Mouse (Mus musculus): ENCODE measurements around the gene Adgrv1.
"Not testable (repeated sequence)": the region's sequence is repeated elsewhere in the genome, so short reads cannot be mapped to it uniquely, and the experiment has no call there.

Gene Adgrv1

DNA sequence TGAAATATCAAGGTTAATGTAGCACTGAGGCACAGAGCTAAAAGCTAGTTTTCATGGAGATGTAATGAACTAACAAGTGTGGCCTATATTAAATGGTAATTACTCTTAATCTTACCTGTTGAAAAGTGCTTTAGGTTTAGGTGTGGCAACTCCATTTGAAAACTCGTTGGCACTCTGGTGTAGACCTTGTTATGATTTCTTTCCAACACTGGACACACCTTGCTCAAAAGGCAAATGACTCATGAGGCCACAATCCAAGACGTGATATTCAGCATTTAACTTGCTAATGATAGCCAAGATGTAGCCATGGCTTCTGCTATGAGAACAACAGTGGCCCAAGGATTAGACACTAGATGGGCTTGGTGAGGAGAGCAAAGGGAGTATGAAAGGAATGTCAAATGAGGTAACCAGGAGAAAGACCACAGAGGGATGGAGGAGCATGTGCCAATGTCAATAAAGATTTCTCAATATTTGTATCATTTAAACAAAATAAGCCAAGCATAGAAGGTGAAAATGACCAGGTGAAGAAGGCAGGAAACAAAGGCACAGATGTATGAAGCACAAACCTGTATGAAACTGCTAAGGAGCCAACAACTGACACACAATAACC lies 289.9 kb downstream of the Adgrv1 start:
- no peak for DNase-seq (ENCODE audit: low read depth, low spot score)

DNA sequence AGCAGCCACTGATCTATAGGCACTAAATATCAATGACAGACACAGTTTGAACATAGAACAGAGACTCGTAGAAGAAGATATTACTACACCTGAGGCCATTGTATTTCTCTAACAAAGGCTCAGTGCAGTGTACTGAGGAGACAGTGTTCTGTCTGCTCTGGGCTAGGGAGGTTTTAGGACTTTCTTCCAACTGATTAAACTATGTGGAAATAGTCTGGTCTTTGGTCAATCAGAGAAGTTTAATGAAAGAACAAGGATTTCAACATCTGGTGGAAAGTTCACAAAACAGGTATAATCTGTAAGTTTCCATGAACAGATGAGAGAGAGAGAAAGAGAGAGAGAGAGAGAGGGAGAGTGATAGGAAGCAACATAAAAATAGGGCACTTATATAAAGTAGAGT lies 297.7 kb downstream of the Adgrv1 start:
- no peak for DNase-seq (ENCODE audit: low read depth, low spot score)

DNA sequence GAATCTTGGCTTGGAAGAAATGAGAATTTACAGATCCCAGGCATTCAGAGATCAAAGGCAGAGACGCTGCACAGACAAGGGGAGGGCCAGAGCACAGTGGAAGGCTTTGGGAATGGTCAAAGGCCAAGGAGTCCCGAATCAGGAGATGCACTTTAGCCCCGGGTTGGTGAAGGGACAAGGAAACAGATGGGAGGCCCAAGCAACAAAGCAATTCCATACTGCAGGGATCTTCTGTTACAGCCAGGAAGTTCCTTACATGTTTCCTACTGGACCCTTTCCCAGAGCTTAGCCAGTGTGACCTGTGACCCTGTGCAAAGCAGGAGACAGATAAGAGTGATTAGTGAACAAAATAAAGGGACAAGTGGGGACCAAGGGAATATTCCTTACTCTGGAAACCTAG lies 300.9 kb downstream of the Adgrv1 start:
- DNase-seq (ENCODE audit: low read depth, low spot score) = no peak

DNA sequence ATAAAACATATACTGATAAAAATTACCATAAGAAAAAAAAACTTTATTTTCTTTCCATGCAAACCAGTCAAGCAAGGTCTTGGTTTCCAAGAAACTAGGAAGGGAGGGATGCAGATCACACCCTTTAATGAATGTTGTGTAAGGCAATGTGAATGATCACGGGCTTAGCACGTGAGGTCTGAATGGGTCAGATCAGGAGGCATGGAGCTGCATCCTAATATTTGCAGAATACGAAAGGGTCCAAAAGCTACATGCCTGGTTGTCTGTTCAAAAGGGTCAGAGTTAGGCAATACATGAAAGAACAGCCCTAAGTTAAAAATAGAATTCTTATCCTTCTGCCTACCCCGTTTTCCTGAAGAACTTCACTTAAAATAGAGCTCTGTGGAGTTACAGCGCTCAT lies 303.2 kb downstream of the Adgrv1 start:
- no peak for DNase-seq (ENCODE audit: low read depth, low spot score)

DNA sequence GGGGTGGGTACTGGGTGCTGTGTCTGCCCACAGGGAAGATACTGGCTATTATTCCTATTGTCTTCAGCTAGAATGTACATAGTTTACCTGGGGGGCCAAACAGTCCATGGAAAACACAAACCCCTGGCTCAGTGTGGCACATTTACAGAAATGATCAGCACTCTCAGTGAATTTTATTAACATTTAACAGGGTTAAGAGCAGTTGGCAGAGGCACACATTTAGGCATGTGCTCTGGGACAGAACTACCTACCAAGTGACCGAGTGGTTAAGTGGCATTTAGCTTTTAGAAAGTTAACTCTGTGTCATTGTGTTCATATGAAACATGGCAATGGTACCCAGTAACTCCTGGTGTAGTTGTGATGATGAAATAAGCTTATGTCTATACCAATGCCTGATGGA lies 304.8 kb downstream of the Adgrv1 start:
- DNase-seq (ENCODE audit: low read depth, low spot score) = no peak

DNA sequence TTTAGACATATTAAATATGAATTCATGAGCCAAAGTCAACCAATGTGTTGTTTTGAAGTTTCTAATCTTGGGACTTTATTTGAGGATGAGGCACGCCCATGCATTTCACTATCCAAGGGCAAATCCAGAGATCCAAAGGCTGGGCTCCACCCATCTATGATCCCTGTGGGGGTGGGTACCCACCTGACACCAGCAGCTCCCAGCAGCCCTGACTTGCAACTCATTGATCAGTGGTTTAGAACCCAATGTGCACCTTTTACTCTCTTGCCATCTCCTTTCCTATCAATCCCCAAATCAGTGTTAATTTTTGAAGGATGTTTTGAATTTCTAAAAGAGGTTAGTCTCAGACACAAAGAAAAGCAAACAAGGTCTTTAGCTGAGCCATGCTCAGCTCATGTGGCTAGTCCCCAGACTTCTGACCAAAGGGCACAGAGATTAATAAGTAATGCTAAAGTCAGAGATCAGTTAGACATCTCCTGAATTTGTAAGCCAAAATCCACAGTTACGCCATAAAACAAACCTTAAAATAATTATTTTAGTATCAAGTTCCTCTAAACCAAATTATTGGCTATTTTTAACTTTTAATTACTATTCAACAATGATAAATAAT lies 307.2 kb downstream of the Adgrv1 start:
- DNase-seq (ENCODE audit: low read depth, low spot score) = no peak

DNA sequence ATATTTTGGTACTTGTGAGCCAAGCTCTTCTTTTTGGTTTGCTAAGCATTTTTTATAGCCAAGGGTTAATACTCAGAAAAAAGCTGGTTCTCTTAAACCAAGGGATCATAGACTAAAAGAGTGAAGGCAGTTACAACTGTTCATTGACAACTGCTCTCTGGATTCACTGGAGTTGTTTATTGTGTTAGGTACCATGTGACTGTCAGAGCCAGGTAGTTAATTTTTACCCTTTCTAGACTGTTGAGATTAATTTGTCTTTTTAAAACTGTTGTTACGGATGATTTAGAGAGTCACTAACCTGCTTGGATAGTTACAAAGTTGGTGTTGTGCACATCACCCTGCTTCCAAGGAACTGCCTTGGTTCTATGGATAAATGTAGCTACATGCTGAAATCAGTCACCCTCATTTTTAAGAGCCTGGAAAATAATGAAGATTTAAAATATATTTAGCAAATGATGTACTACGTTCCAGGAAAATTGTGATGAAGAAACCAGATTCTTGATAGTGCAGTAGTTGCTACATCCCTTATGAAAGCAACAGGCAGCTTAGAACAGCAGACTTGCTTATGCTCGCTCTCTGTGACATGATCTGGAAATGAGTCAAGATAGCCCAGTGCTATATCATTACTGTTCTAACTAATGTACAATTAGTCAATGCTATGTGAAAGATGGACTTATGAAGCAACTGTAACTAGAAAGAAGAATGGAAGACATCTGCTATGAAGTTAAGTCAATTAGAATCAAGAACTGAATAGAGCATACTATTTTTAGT lies 309.2 kb downstream of the Adgrv1 start:
- no peak for DNase-seq (ENCODE audit: low read depth, low spot score)

DNA sequence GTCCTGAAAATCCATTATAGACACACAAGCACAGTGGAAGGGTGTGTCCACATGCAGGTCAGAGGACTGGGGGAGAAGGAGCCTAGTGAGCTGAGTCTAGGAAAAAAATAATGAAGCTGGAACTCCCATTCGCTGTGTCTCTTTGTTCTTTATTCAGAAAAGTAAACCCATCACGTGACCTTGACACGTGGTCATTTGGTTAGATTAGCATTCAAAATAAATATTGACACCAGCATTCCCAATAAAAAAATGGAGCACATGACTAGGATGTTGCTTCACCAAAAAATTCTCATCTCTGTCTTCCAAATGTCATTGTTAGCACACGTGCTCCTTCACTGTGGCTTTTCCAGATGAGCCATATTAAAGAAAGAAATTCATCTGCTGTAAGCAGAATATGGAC lies 316.4 kb downstream of the Adgrv1 start:
- DNase-seq (ENCODE audit: low read depth, low spot score) = no peak

DNA sequence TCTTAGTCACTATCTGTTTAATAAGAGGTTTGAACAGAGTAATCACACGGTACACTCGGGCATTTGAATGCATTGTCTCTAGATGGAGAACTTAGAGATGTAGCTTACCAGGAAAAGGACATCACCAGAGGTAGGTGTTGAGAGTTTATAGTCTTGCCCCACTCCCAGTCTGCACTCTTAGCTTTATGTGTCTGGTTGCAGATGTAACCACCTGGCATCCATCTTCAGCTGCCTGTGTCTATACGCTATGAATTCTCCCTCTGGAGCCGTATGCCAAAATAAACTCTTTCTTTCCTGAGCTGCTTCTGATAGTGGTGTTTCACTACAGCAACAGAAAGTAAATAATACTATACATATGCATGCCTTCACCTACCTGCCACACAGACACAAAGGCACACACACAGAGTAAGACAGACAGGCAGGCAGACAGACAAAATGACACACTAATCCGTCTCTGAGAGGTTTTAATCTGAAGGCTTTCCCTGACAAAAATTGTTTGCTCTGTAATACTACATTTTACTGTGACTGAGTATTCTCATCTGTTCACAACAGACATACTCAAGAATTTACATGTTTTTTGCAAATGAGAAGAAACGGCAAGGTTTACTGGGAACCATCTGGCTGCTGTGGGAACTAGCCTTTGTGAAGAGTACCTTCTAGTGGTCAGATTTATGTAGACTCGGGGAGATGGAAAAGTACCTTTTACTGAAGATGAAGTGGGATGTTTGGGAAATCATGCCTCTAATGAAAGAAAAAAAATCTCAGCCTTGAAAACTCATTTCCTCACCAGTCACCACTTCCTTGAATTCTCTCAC lies 318.4 kb downstream of the Adgrv1 start:
- DNase-seq (ENCODE audit: low read depth, low spot score) = peak; percentile 17

DNA sequence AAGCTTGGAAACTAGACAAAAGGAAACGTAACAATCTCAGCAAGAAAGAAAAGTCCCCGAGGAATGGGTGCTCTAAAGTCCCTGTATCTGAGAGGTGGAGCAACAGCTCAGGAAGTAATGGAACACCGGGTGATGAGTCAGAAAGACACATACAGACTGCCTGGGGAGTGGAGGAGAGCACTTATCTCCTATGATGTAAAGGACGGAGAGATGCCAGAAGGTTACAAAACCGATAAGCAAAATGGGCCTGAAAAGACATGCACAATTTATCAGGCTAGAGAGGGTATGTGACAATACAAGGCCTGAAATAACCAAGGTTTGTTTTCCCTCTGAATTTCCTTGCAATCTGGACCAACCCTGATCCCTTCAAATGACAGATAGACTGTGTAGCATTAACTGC lies 320.8 kb downstream of the Adgrv1 start:
- DNase-seq (ENCODE audit: low read depth, low spot score) = no peak

DNA sequence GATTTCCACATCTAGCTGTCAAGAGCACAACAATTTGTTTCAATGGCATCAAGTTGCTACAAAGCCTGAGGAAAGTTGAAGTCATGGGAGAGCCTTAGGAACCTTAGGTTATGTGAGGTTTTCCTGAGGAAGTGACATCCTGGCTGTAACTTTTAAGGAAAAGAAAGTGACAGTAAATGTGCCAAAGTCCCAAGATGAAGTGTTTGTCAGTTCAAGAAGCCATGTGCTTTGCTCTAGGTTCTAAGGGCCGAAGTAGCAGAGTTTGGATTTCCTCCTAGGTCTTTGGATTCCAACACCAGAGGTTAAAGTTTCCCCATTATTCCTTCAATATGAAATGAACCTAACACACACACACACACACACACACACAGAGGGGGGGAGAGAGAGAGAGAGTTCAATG lies 332.1 kb downstream of the Adgrv1 start:
- no peak for DNase-seq (ENCODE audit: low read depth, low spot score)

DNA sequence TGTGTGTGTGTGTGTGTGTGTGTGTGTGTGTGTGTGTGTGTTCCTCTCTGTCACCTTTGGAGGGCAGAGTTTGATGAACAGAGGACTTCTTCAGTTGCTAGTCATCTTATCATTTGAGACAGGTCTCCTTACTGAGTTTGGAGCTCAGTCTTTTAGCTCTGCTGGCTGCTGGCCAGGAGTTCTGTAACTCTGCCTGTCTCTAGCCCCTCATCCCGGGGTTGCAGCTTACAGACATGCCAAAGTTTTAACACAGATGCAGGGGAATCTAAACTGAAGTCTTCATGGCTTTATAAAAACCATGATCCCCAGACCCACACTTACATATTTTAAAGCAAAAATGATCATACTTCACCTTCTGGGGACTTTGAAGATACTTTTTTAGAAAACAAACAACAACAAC lies 338.8 kb downstream of the Adgrv1 start:
- no peak for DNase-seq (ENCODE audit: low read depth, low spot score)

DNA sequence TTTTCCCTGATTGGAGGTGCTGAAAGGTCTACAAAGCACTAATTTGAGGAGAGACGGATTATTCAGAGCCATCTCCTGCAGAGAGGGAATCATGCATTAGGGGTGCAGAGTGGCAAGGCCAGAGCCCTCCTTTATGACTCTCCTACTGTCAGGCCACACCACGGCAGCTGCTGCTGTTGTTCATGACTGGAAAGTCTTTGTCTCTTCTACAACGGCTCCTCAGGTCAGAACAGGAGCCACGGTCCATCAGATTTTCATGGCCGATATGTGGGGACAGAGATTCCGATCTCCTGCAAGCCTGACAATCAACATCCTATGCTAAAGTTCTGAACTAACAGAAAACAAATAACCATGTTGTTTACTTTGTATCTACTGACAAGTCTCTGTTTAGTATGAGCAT lies 350.8 kb downstream of the Adgrv1 start:
- no peak for DNase-seq (ENCODE audit: low read depth, low spot score)

DNA sequence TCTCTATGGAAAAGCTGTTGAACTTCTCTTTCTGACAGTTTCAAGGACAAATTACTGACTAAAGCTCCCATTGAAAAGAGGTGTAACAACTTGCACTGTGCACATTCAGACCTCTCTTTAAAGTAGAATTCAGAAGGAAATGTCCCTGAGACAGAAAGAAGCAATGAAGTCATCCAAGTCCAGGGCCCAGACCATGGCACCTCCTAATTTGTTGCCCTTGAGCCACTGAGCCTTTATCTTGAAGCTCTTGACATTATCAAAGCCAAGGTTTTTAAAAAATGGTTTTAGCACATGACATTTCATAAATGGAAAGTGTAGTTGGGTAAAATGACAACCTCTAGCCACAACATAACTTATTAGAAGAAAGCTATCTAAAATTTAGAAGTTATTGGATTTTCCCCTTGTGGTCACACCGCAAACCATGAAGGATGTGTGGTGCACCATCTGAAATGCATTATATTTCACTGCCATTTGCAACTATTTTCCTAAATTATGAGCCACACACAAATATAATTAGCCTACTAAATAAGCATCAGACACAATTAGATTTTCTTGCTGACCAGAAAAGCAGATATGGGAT lies 352.2 kb downstream of the Adgrv1 start:
- DNase-seq (ENCODE audit: low read depth, low spot score) = no peak

DNA sequence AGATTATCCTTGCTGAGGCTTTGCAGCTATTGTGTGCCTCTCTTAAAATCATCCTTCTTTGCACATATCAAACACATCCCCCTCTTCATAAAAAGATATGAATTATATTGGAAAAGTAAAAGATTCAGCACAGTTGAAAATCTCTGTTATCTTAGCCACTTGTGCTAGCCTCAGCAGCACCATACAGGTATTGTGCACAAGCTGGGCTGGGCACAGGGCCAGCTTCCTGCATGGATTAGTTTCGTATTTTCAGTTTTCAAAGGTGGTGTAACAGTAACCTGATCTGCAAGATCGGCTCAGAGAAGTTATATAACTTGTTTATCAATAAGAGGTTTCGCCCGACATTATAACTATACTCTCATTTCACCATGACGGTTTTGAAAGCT lies 353.6 kb downstream of the Adgrv1 start:
- no peak for DNase-seq (ENCODE audit: low read depth, low spot score)

DNA sequence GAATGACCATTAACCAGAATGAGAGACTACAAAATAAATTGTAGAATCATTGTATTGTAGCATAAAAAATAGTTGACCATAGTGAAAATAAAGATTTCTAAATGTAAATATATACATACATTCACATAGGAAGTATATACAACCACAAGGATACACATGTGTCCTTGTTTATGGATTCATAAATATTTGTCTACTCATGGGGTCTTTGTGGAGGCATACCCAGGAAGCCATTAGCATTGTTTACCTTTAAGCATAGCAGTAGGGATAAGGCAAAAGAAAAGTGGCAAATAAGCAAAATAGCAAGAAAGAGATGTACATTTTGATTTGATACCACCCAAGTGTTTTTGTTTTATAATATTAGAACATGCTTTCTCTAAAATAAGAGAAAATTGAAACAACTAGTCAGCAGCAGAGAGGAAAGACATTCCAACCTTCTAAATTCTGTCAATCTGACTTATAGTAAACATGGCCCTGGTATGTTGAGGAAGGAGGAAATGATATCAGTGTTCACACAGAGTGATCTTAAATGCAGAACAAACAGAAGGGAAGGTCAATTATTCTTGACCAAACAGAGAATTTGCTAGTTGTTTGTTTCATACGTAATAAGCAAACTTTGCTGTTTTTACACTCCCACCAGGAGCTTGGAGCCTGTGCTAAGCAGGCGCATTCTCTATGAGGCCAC lies 354.1 kb downstream of the Adgrv1 start:
- DNase-seq (ENCODE audit: low read depth, low spot score) = no peak

DNA sequence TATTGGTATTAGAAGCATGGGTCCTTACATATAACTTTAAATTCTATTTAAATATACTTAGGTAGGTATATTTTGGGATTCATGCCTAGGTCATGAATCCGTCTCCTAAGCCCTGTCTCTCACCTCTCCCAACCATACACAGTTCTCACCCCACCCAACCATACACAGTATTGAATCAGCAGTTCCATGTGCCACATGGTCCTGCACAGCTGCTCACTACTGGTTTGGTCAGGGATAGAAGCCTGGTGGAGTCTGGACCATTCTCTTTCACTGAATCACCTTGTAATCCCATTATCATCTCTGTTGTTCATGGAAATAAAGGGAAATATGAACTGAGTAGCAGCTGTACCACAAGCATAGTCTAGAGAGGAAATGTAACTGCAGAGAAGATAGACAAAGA lies 359.1 kb downstream of the Adgrv1 start:
- DNase-seq (ENCODE audit: low read depth, low spot score) = no peak

DNA sequence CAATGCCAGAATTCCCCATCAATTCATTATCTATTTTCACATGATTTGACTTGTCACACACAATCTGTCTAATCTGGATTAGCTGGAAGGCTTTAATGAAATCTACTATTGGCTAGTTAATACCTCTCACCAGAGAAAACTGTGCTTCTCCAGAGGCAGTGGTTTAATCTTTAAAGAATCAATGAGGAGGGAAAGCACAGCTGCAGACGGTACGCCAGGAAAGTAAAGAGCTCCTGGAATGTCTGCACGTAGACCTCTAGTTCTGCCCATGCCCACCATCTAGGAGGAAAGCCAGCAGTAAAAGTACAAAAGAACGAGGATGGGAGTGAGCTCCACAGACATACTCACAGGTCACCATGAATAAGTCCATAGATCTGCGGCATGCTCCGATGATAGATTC lies 362.6 kb downstream of the Adgrv1 start:
- no peak for DNase-seq (ENCODE audit: low read depth, low spot score)

DNA sequence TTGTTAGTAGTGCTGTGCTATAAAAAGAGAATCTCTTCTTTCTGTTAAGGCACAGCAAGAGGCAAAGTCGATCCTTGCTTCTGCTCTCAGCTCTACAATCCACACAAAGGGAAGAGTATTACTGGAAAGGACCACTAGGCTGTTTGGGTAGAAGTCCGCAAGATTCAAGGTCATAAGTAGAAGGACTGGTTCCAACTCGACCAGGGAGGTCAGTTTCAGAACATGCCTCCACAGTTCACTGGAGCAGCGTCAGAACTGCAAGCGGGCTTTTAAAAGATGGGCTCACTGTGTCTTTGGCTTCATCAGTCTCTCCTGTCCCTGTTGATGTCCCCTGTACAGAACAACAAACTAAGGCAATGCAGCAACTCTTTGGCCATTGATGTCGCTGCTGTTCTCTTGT lies 363.9 kb downstream of the Adgrv1 start:
- no peak for DNase-seq (ENCODE audit: low read depth, low spot score)

DNA sequence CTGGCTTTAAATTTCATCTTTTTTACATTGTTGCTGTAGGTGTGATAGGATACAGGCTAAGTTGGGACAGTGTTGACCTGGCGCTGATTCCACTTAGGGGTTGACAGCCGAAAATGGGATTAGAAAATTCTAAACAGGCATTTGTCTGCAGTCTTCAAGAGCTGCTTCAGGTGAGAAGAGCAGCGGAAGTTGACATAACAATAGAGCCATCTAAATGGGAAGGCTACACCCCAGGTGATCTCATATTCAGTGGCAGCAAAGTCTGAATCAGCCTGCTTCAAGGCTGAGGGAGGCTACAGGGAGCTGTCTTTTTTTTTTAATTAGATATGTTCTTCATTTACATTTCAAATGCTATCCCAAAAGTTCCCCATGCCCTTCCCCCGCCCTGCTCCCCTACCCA lies 365.5 kb downstream of the Adgrv1 start:
- not testable (repeated sequence) for DNase-seq (ENCODE audit: low read depth, low spot score)

DNA sequence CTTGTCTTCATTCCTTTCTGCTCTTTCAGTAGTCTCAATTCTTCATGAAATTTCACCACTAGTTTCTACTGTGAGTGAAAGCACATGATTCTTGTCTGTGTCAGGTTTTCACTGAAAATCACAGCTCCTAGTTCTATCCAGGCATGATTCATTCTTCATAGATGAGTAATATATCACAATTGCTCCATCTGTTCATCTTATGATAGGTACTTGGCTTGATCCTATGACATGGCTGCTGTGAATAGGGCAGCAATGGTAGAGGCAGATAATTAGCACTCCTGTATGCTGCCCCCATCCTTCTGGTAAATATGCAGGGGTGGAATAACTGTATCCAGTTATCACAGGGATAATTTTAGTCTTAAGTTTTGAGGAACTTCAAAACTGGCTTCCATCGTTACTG lies 368.5 kb downstream of the Adgrv1 start:
- no peak for DNase-seq (ENCODE audit: low read depth, low spot score)

Measured in A20 (cell line).